34 mouse cellular contexts compared by ENCODE assay signal in genomic region chr11:48098063-48098462, GRCm38 (mm10).
"Had no signal": no experiment of that assay in that cellular context is flagged by ENCODE, and none has a peak within 500 bp of the region (broad histone marks: within the 10 kb centered on the region; RNA-seq: fewer than 3 reads in every experiment).

No protein-coding gene starts in this region.

- H3K27ac ChIP-seq: heart, embryonic 13.5 days; heart, embryonic 15.5 days; hindbrain, embryonic 10.5 days; hindbrain, embryonic 12.5 days; hindbrain, embryonic 13.5 days; hindbrain, embryonic 14.5 days; hindbrain, embryonic 15.5 days; hindbrain, postnatal 0 days; intestine, embryonic 15.5 days; kidney, embryonic 15.5 days; kidney, postnatal 0 days; layer of hippocampus, adult 2 months; left cerebral cortex, adult 2 months had no signal

- H3K36me3 ChIP-seq: heart, embryonic 12.5 days; heart, embryonic 13.5 days; heart, embryonic 15.5 days; hindbrain, embryonic 10.5 days; hindbrain, embryonic 12.5 days; hindbrain, embryonic 13.5 days; hindbrain, embryonic 15.5 days; intestine, embryonic 15.5 days; kidney, embryonic 15.5 days had no signal

- H3K4me2 ChIP-seq: heart, embryonic 11.5 days; heart, embryonic 12.5 days; heart, embryonic 13.5 days; heart, embryonic 15.5 days; hindbrain, embryonic 12.5 days; hindbrain, embryonic 13.5 days; hindbrain, embryonic 14.5 days; hindbrain, embryonic 15.5 days; intestine, embryonic 15.5 days; kidney, embryonic 15.5 days had no signal

- H3K9ac ChIP-seq: heart, embryonic 12.5 days; heart, embryonic 13.5 days; heart, embryonic 15.5 days; hindbrain, embryonic 12.5 days; hindbrain, embryonic 13.5 days; hindbrain, embryonic 14.5 days; hindbrain, embryonic 15.5 days; intestine, embryonic 15.5 days; kidney, embryonic 15.5 days had no signal

- H3K9me3 ChIP-seq: heart, embryonic 12.5 days; heart, embryonic 13.5 days; heart, embryonic 15.5 days; hindbrain, embryonic 10.5 days; hindbrain, embryonic 12.5 days; hindbrain, embryonic 13.5 days; hindbrain, embryonic 15.5 days; intestine, embryonic 15.5 days; kidney, embryonic 15.5 days had no signal

- H3K4me1 ChIP-seq: heart, embryonic 12.5 days; heart, embryonic 13.5 days; heart, embryonic 15.5 days; hindbrain, embryonic 10.5 days; hindbrain, embryonic 12.5 days; hindbrain, embryonic 13.5 days; hindbrain, embryonic 15.5 days; intestine, embryonic 15.5 days; kidney, embryonic 15.5 days had no signal

- ATAC-seq: hindbrain, embryonic 16.5 days; hindbrain, postnatal 0 days; inflammation-experienced regulatory T-cells, adult 6 months; intestine, embryonic 15.5 days; intestine, embryonic 16.5 days; intestine, postnatal 0 days had no signal

- H3K4me3 ChIP-seq: heart, embryonic 12.5 days; heart, embryonic 13.5 days; heart, embryonic 15.5 days; hindbrain, embryonic 10.5 days; hindbrain, embryonic 12.5 days; hindbrain, embryonic 13.5 days; hindbrain, embryonic 15.5 days; intestine, embryonic 15.5 days; kidney, embryonic 15.5 days; layer of hippocampus, adult 2 months; left cerebral cortex, adult 2 months had no signal

- H3K27me3 ChIP-seq: heart, embryonic 12.5 days; heart, embryonic 13.5 days; heart, embryonic 15.5 days; hindbrain, embryonic 12.5 days; hindbrain, embryonic 13.5 days; hindbrain, embryonic 15.5 days; intestine, embryonic 15.5 days; kidney, embryonic 15.5 days had no signal

- DNase-seq: heart, postnatal 10 days; heart, postnatal 14 days; heart, postnatal 36 days; heart, postnatal 4 days; kidney, adult 11 months; kidney, adult 2 months; kidney, adult 8-10 months; kidney, adult 9 months; kidney, postnatal 10 days; kidney, postnatal 14 days; kidney, postnatal 25 days; kidney, postnatal 36 days; kidney, postnatal 4 days; layer of hippocampus, adult 9-11 months; layer of hippocampus, postnatal 36 days had no signal
